Mouse (Mus musculus) embryonic fibroblast, embryonic 13.5 days (primary cell): Measurements from ENCODE around the gene Ncs1.

Source experiments
- CTCF ChIP-seq: IDR thresholded peaks from 2 replicates; pipeline ENCODE4 v1.5.1; 2011; ENCODE audit warnings: mild to moderate bottlenecking, control low read depth, low read length, moderate library complexity, borderline replicate concordance; ENCODE audit not compliant: insufficient read depth
- POLR2A ChIP-seq: IDR thresholded peaks from 2 replicates; pipeline ENCODE4 v1.6.1; 2011; ENCODE audit warnings: low read depth, mild to moderate bottlenecking, control low read depth, low read length, moderate library complexity

DNA sequence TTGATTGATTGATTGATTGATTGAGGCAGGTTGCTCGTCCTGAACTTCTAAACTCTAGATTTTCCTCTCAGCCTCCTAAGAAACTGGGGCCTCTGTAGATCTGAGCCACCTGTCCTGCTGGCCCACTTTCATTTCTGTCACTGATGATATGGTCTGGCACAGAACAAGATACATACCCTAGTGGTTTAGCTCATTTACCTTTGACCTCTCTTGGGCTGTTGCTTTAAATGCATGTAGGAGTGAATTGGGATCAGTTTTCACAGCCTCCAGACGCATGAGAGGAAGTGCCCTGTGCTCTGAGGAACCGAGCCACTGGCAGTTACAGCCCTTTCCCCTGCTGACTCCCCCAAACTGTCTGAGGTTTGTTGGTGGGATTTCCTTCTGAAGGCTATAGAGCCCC, 43.3 kb upstream of the Ncs1 start:
- TF ChIP-seq CTCF = no peak
- TF ChIP-seq POLR2A = no peak
